Mouse (Mus musculus): ENCODE data around the gene Rack1.

DNA sequence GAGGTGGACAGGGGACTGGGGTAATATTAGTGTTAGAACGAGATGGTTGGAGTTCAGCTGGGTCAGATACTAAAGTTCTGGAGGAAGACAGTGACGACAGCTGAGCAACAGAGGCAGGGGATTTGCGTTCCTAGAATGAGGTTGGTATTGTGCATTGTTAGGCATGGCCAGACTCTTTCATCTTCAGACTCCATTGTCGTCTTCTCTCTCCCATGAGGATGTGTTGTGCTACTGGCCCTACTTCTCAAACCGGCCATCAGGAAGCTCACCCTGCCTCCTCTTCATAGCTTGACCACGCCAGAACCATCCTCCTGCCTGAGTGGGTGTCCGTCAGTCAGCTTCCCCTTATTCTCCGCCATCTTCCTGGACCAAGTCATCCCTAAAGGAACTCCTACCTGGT lies 41.1 kb upstream of the Rack1 start:
- TF ChIP-seq CTCF (IDR thresholded peaks at IDR 0.05; ENCODE audit: extremely low read depth, insufficient read depth, insufficient read length, insufficient replicate concordance), result no peak
- TF ChIP-seq POLR2A (IDR thresholded peaks at IDR 0.05; ENCODE audit: low read depth, low read length), result no peak
